Mouse (Mus musculus) liver, adult 2 months (tissue): ENCODE measurements around the gene Mef2d.

Source experiments
- CTCF ChIP-seq: fragments of 200-500 bp; IDR thresholded peaks from 2 replicates; pipeline ENCODE4 v1.5.1; 2011; ENCODE audit warnings: low read depth, low read length, control low read depth
- POLR2A ChIP-seq: fragments of 200-500 bp; IDR thresholded peaks from 2 replicates; pipeline ENCODE4 v1.6.1; 2011; ENCODE audit warnings: low read length, control low read depth; ENCODE audit not compliant: insufficient read depth; ENCODE audit errors: extremely low read depth

- TF ChIP-seq POLR2A (no peak), CTCF (no peak)
These were observed 9.7 kb upstream of the Mef2d start for GRCm38 (mm10) chr3:88132492-88132891.
